Mouse (Mus musculus): ENCODE measurements at regions not wholly inside any gene's neighbourhood (a gene's known extent, or its start where the extent isn't known, plus 50 kb on each side); places are given as distances from the start of the nearest gene placed in this dataset.
A peak's percentile ranks its signal among the peaks of the same experiment; 100 is the strongest.

- no peak overlapping the region for H3K4me3 ChIP-seq (replicated peaks; ENCODE audit: extremely low read depth, low read depth, low read length)
- 72% methylated on average over 4 of the region's 4 CpGs for WGBS
- no peak for TF ChIP-seq POLR2A (IDR thresholded peaks at IDR 0.05; ENCODE audit: borderline replicate concordance, extremely low read depth, low read depth, low read length)
- TF ChIP-seq CTCF (IDR thresholded peaks at IDR 0.05; ENCODE audit: insufficient read depth, low read length), result no peak
- H3K4me1 ChIP-seq (ENCODE audit: control insufficient read depth, insufficient read depth, low read length), result no peaks in the 10 kb centered on the region
- no peak for DNase-seq
Measured at GRCm38 (mm10) chr8:15311509-15311908, 265.6 kb upstream of the BB014433 start.

- Histone ChIP-seq H3K4me3 (replicated peaks; ENCODE audit: extremely low read depth, low read depth, low read length) (no peak overlapping the region), H3K4me1 (ENCODE audit: control insufficient read depth, insufficient read depth, low read length) (no peaks in the 10 kb centered on the region)
- TF ChIP-seq CTCF (IDR thresholded peaks at IDR 0.05; ENCODE audit: insufficient read depth, low read length) (no peak), POLR2A (IDR thresholded peaks at IDR 0.05; ENCODE audit: borderline replicate concordance, extremely low read depth, low read depth, low read length) (no peak)
- 73% methylated on average over 7 of the region's 7 CpGs for WGBS
- no peak for DNase-seq
Measured at GRCm38 (mm10) chr8:15311045-15311444, 265.2 kb upstream of the BB014433 start.

GRCm38 (mm10) chr8:15304143-15304677 is 258.3 kb upstream of the BB014433 start:
- WGBS, result 72% methylated on average over 2 of the region's 2 CpGs
- DNase-seq, result no peak
- H3K4me3 ChIP-seq (replicated peaks; ENCODE audit: extremely low read depth, low read depth, low read length), result no peak overlapping the region
- TF ChIP-seq POLR2A (IDR thresholded peaks at IDR 0.05; ENCODE audit: borderline replicate concordance, extremely low read depth, low read depth, low read length), result no peak
- no peak for TF ChIP-seq CTCF (IDR thresholded peaks at IDR 0.05; ENCODE audit: insufficient read depth, low read length)
- H3K4me1 ChIP-seq (ENCODE audit: control insufficient read depth, insufficient read depth, low read length), result no peaks in the 10 kb centered on the region

GRCm38 (mm10) chr8:15273775-15274174 is 227.9 kb upstream of the BB014433 start:
- 60% methylated on average over 5 of the region's 5 CpGs for WGBS
- TF ChIP-seq POLR2A (IDR thresholded peaks at IDR 0.05; ENCODE audit: borderline replicate concordance, extremely low read depth, low read depth, low read length) (no peak), CTCF (IDR thresholded peaks at IDR 0.05; ENCODE audit: insufficient read depth, low read length) (no peak)
- H3K4me1 ChIP-seq (ENCODE audit: control insufficient read depth, insufficient read depth, low read length), result no peaks in the 10 kb centered on the region

GRCm38 (mm10) chr8:15271793-15272587 is 226.1 kb upstream of the BB014433 start:
- 52% methylated on average over 17 of the region's 17 CpGs for WGBS
- Histone ChIP-seq H3K4me1 (ENCODE audit: control insufficient read depth, insufficient read depth, low read length) (no peaks in the 10 kb centered on the region), H3K4me3 (replicated peaks; ENCODE audit: extremely low read depth, low read depth, low read length) (no peak overlapping the region)
- TF ChIP-seq CTCF (IDR thresholded peaks at IDR 0.05; ENCODE audit: insufficient read depth, low read length) (no peak), POLR2A (IDR thresholded peaks at IDR 0.05; ENCODE audit: borderline replicate concordance, extremely low read depth, low read depth, low read length) (no peak)
- no peak for DNase-seq

More at GRCm38 (mm10) chr8:15273775-15274174, 227.9 kb upstream of the BB014433 start:
- DNase-seq, result no peak
- H3K4me3 ChIP-seq (replicated peaks; ENCODE audit: extremely low read depth, low read depth, low read length), result no peak overlapping the region

- TF ChIP-seq CTCF (IDR thresholded peaks at IDR 0.05; ENCODE audit: insufficient read depth, low read length) (peak; percentile 43; the same call in 1 of the 2 replicates), POLR2A (IDR thresholded peaks at IDR 0.05; ENCODE audit: borderline replicate concordance, extremely low read depth, low read depth, low read length) (no peak)
- no peaks in the 10 kb centered on the region for H3K4me1 ChIP-seq (ENCODE audit: control insufficient read depth, insufficient read depth, low read length)
- peak; percentile 43 for DNase-seq
- H3K4me3 ChIP-seq (replicated peaks; ENCODE audit: extremely low read depth, low read depth, low read length), result no peak overlapping the region
- 12% methylated on average over 5 of the region's 5 CpGs for WGBS
Measured at GRCm38 (mm10) chr8:15270290-15270689, 224.4 kb upstream of the BB014433 start.

- no peak for DNase-seq
- H3K4me3 ChIP-seq (replicated peaks; ENCODE audit: extremely low read depth, low read depth, low read length), result no peak overlapping the region
- WGBS, result 90% methylated on average over 12 of the region's 12 CpGs
- no peak for TF ChIP-seq POLR2A (IDR thresholded peaks at IDR 0.05; ENCODE audit: borderline replicate concordance, extremely low read depth, low read depth, low read length)
- no peak for TF ChIP-seq CTCF (IDR thresholded peaks at IDR 0.05; ENCODE audit: insufficient read depth, low read length)
- H3K4me1 ChIP-seq (ENCODE audit: control insufficient read depth, insufficient read depth, low read length), result no peaks in the 10 kb centered on the region
Measured at GRCm38 (mm10) chr8:15244770-15245485, 199.1 kb upstream of the BB014433 start.

GRCm38 (mm10) chr8:15235410-15235809 is 189.5 kb upstream of the BB014433 start:
- no peak for DNase-seq
- WGBS, result 64% methylated on average over 3 of the region's 3 CpGs
- Histone ChIP-seq H3K4me3 (replicated peaks; ENCODE audit: extremely low read depth, low read depth, low read length) (no peak overlapping the region), H3K4me1 (ENCODE audit: control insufficient read depth, insufficient read depth, low read length) (no peaks in the 10 kb centered on the region)
- TF ChIP-seq CTCF (IDR thresholded peaks at IDR 0.05; ENCODE audit: insufficient read depth, low read length) (no peak), POLR2A (IDR thresholded peaks at IDR 0.05; ENCODE audit: borderline replicate concordance, extremely low read depth, low read depth, low read length) (no peak)

GRCm38 (mm10) chr8:15233241-15233640 is 187.4 kb upstream of the BB014433 start:
- 51% methylated on average over 8 of the region's 8 CpGs for WGBS
- TF ChIP-seq CTCF (IDR thresholded peaks at IDR 0.05; ENCODE audit: insufficient read depth, low read length), result no peak
- TF ChIP-seq POLR2A (IDR thresholded peaks at IDR 0.05; ENCODE audit: borderline replicate concordance, extremely low read depth, low read depth, low read length), result no peak
- DNase-seq, result no peak
- Histone ChIP-seq H3K4me3 (replicated peaks; ENCODE audit: extremely low read depth, low read depth, low read length) (no peak overlapping the region), H3K4me1 (ENCODE audit: control insufficient read depth, insufficient read depth, low read length) (no peaks in the 10 kb centered on the region)
